Mouse (Mus musculus): ENCODE measurements at regions not wholly inside any gene's neighbourhood (a gene's known extent, or its start where the extent isn't known, plus 50 kb on each side); places are given as distances from the start of the nearest gene placed in this dataset.

- WGBS (ENCODE audit: insufficient replicate concordance): 48% methylated on average over 2 of the region's 2 CpGs
- H3K4me1 ChIP-seq (replicated peaks): peaks cover 68% of the 10 kb centered on the region
- H3K9ac ChIP-seq: no peak overlapping the region; the same call in 1 of the 2 replicates
- no peaks in the 10 kb centered on the region for H3K27me3 ChIP-seq
- no peak overlapping the region for H3K4me3 ChIP-seq (replicated peaks)
- peak overlapping the region; percentile 99 for H3K27ac ChIP-seq
- DNase-seq (no peak), ATAC-seq (ENCODE audit: low read depth) (no peak)
- no peak overlapping the region for H3K4me2 ChIP-seq
- H3K36me3 ChIP-seq: no peaks in the 10 kb centered on the region
- H3K9me3 ChIP-seq (replicated peaks): 0 out of 2 replicates have a peak, but pooled peaks cover 6% of the 10 kb centered on the region
These were observed 66.0 kb upstream of the Usp24 start for GRCm38 (mm10) chr4:106250048-106250447.

GRCm38 (mm10) chr4:106251430-106251829 lies 64.6 kb upstream of the Usp24 start:
- Histone ChIP-seq H3K9ac (0 out of 2 replicates have a peak overlapping the region, but pooled peaks have one; percentile 29), H3K4me1 (replicated peaks) (peaks cover 65% of the 10 kb centered on the region), H3K9me3 (replicated peaks) (0 out of 2 replicates have a peak, but pooled peaks cover 6% of the 10 kb centered on the region), H3K27me3 (no peaks in the 10 kb centered on the region), H3K27ac (peak overlapping the region; percentile 55), H3K36me3 (no peaks in the 10 kb centered on the region), H3K4me3 (replicated peaks) (no peak overlapping the region), H3K4me2 (no peak overlapping the region)
- 44% methylated on average over 1 of the region's 1 CpGs for WGBS (ENCODE audit: insufficient replicate concordance)
- no peak for ATAC-seq (ENCODE audit: low read depth)
- DNase-seq: no peak

- Histone ChIP-seq H3K36me3 (no peaks in the 10 kb centered on the region), H3K27ac (0 out of 2 replicates have a peak overlapping the region, but pooled peaks have one; percentile 13), H3K4me3 (replicated peaks) (no peak overlapping the region), H3K27me3 (no peaks in the 10 kb centered on the region), H3K4me2 (no peak overlapping the region), H3K4me1 (replicated peaks) (peaks cover 54% of the 10 kb centered on the region), H3K9ac (no peak overlapping the region), H3K9me3 (replicated peaks) (no peaks in the 10 kb centered on the region)
- 86% methylated on average over 6 of the region's 6 CpGs for WGBS (ENCODE audit: insufficient replicate concordance)
- no peak for ATAC-seq (ENCODE audit: low read depth)
- no peak for DNase-seq
These were observed 63.1 kb upstream of the Usp24 start for GRCm38 (mm10) chr4:106252946-106253345.

GRCm38 (mm10) chr4:106254761-106255475 lies 61.1 kb upstream of the Usp24 start:
- H3K27me3 ChIP-seq: no peaks in the 10 kb centered on the region
- H3K9ac ChIP-seq: 0 out of 2 replicates have a peak overlapping the region, but pooled peaks have one; percentile 7
- ATAC-seq (ENCODE audit: low read depth): no peak
- H3K4me2 ChIP-seq: no peak overlapping the region
- H3K27ac ChIP-seq: no peak overlapping the region
- 78% methylated on average over 3 of the region's 3 CpGs for WGBS (ENCODE audit: insufficient replicate concordance)
- no peak for DNase-seq
- H3K4me1 ChIP-seq (replicated peaks): peaks cover 36% of the 10 kb centered on the region
- no peaks in the 10 kb centered on the region for H3K9me3 ChIP-seq (replicated peaks)
- H3K36me3 ChIP-seq: no peaks in the 10 kb centered on the region
- H3K4me3 ChIP-seq (replicated peaks): no peak overlapping the region

GRCm38 (mm10) chr4:106255959-106256609 lies 59.9 kb upstream of the Usp24 start:
- H3K36me3 ChIP-seq: no peaks in the 10 kb centered on the region
- peaks cover 25% of the 10 kb centered on the region for H3K4me1 ChIP-seq (replicated peaks)
- peak overlapping the region; percentile 7; the same call in 1 of the 2 replicates for H3K27ac ChIP-seq
- H3K27me3 ChIP-seq: no peaks in the 10 kb centered on the region
- ATAC-seq (ENCODE audit: low read depth) (no peak), DNase-seq (no peak)
- H3K4me2 ChIP-seq: no peak overlapping the region
- H3K9me3 ChIP-seq (replicated peaks): no peaks in the 10 kb centered on the region
- no peak overlapping the region for H3K4me3 ChIP-seq (replicated peaks)
- no peak overlapping the region for H3K9ac ChIP-seq

- Histone ChIP-seq H3K4me2 (no peak overlapping the region), H3K4me1 (replicated peaks) (no peaks in the 10 kb centered on the region), H3K9me3 (replicated peaks) (no peaks in the 10 kb centered on the region), H3K36me3 (no peaks in the 10 kb centered on the region), H3K27me3 (no peaks in the 10 kb centered on the region), H3K9ac (no peak overlapping the region), H3K4me3 (replicated peaks) (no peak overlapping the region), H3K27ac (no peak overlapping the region)
- 74% methylated on average over 3 of the region's 3 CpGs for WGBS (ENCODE audit: insufficient replicate concordance)
- DNase-seq: no peak
- no peak for ATAC-seq (ENCODE audit: low read depth)
These were observed 54.6 kb upstream of the Usp24 start for GRCm38 (mm10) chr4:106261404-106261803.

GRCm38 (mm10) chr4:106261901-106262560 lies 54.0 kb upstream of the Usp24 start:
- Histone ChIP-seq H3K27me3 (no peaks in the 10 kb centered on the region), H3K9me3 (replicated peaks) (no peaks in the 10 kb centered on the region), H3K9ac (no peak overlapping the region), H3K27ac (no peak overlapping the region), H3K4me2 (no peak overlapping the region), H3K4me3 (replicated peaks) (no peak overlapping the region), H3K36me3 (no peaks in the 10 kb centered on the region), H3K4me1 (replicated peaks) (no peaks in the 10 kb centered on the region)
- ATAC-seq (ENCODE audit: low read depth) (no peak), DNase-seq (no peak)
- 62% methylated on average over 3 of the region's 3 CpGs for WGBS (ENCODE audit: insufficient replicate concordance)

- no peak overlapping the region for H3K4me3 ChIP-seq (replicated peaks)
- WGBS (ENCODE audit: insufficient replicate concordance): 69% methylated on average over 9 of the region's 9 CpGs
These were observed 53.0 kb upstream of the Usp24 start for GRCm38 (mm10) chr4:106262751-106263725.

More at GRCm38 (mm10) chr4:106262751-106263725, 53.0 kb upstream of the Usp24 start:
- Histone ChIP-seq H3K27me3 (no peaks in the 10 kb centered on the region), H3K27ac (no peak overlapping the region), H3K36me3 (no peaks in the 10 kb centered on the region), H3K4me1 (replicated peaks) (no peaks in the 10 kb centered on the region), H3K4me2 (no peak overlapping the region), H3K9me3 (replicated peaks) (no peaks in the 10 kb centered on the region), H3K9ac (no peak overlapping the region)
- ATAC-seq (ENCODE audit: low read depth) (no peak), DNase-seq (no peak)

Measured in liver, embryonic 13.5 days (tissue).